Mouse (Mus musculus): ENCODE results near the gene Gstp3. TPM values are rescaled to one million over a fixed set of nuclear protein-coding genes. Genes with fewer than 3 reads are reported as not detected.
A peak's percentile ranks its signal among the peaks of the same experiment; 100 is the strongest.

The Gstp3 gene
- polyA plus RNA-seq (2012), result 1.3 TPM in 2 replicates

DNA sequence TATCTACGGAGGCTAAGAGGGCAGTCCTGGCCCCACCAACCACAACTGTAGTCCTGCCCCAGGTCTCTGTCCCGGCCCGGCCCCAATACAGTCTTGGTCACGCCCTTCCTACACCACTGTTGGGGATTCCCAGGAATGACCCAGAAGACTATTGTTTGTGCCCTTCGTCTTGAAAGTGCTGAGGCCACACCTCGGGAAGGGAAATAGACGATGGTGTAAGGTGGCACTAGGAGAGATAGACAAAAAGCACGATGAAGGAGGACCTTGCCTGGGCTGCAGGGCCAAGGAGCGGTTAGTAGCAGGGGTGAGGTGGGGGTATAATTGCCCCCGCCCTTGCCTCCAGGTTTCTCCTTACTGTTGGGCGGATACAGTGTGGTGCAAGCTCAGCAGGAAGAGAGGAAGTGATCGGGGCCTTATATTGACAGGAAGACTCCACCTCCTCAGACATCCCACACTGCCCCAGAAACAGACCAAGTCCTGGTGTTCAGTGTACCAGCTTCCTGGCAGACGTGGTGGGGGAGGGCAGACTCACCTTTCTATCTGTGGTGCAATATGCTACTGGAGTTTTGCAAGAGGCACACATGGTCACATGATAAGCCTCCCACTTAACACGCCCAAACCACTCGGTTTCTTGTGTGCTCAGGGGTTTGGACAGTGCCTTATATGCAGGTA, at the start of gene Gstp3:
TSS of gene Gstp3 (minus strand) at position 501 of the 672 bp plus-strand sequence.
- peak within 1 kb of the TSS; percentile 62 for H3K4me3 ChIP-seq (replicated peaks)
- TF ChIP-seq TAL1 (IDR thresholded peaks at IDR 0.05; ENCODE audit: low read length), result no peak
- no peak for TF ChIP-seq GATA1 (IDR thresholded peaks at IDR 0.05; ENCODE audit: low read length)
- peaks cover 58% of the 10 kb centered on the region for H3K4me1 ChIP-seq (ENCODE audit: control insufficient read depth)
- H3K36me3 ChIP-seq (ENCODE audit: control insufficient read depth), result peaks cover 13% of the 10 kb centered on the region
- H3K27me3 ChIP-seq (ENCODE audit: control insufficient read depth), result no peaks in the 10 kb centered on the region
- no peaks in the 10 kb centered on the region for H3K9me3 ChIP-seq (ENCODE audit: control insufficient read depth, low read length)

GRCm38 (mm10) chr19:4108535-4108934, 49.2 kb upstream of the Gstp3 start:
- TF ChIP-seq TAL1 (IDR thresholded peaks at IDR 0.05; ENCODE audit: low read length), result no peak
- no peak for TF ChIP-seq GATA1 (IDR thresholded peaks at IDR 0.05; ENCODE audit: low read length)
- H3K4me3 ChIP-seq (replicated peaks), result no peak overlapping the region
- H3K9me3 ChIP-seq (ENCODE audit: control insufficient read depth, low read length), result no peaks in the 10 kb centered on the region
- peaks cover 26% of the 10 kb centered on the region for H3K36me3 ChIP-seq (ENCODE audit: control insufficient read depth)
- peaks cover 13% of the 10 kb centered on the region for H3K4me1 ChIP-seq (ENCODE audit: control insufficient read depth)
- H3K27me3 ChIP-seq (ENCODE audit: control insufficient read depth), result peaks cover 5% of the 10 kb centered on the region

DNA sequence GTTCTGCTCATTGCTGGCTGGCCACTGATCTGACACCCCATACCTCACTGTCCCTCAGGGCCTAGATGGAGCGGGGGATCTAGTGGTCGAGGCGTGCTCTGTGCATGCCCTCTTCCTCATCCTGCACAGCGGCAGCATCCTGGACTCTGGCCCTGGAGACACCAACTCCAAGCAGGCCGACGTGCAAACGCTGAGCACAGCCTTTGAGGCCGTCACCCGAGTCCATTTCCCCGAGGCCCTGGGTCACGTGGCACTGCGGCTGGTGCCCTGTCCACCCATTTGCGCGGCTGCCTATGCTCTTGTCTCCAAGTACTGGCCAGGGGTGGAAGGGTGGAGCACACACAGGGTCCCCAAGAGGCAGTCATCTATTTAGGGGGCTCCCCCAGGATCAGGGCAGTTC, 47.3 kb upstream of the Gstp3 start:
- TF ChIP-seq GATA1 (IDR thresholded peaks at IDR 0.05; ENCODE audit: low read length) (no peak), TAL1 (IDR thresholded peaks at IDR 0.05; ENCODE audit: low read length) (no peak)
- Histone ChIP-seq H3K4me1 (ENCODE audit: control insufficient read depth) (peaks cover 3% of the 10 kb centered on the region), H3K36me3 (ENCODE audit: control insufficient read depth) (peaks cover 8% of the 10 kb centered on the region), H3K9me3 (ENCODE audit: control insufficient read depth, low read length) (no peaks in the 10 kb centered on the region; the same call in 1 of the 2 replicates), H3K27me3 (ENCODE audit: control insufficient read depth) (peaks cover 24% of the 10 kb centered on the region), H3K4me3 (replicated peaks) (no peak overlapping the region)

DNA sequence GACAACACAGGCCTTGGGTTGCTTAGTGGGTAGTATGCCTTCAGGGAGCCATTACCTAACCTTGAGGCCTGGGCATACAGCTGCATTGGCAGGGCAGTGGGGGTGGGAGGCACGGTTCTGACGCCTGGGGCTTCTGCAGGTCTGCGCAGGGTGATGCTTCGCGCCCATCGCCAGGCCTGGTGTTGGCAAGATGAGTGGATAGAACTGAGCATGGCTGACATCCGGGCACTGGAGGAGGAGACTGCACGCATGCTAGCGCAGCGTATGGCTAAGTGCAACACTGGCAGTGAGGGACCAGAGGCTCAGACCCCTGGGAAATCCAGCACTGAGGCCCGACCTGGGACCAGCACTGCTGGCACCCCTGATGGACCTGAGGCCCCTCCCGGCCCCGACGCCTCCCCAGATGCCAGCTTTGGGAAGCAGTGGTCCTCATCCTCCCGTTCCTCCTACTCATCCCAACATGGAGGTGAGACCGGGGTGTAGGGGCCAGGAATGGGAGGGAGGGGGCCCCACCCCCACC, 45.4 kb upstream of the Gstp3 start:
- Histone ChIP-seq H3K36me3 (ENCODE audit: control insufficient read depth) (peaks cover 2% of the 10 kb centered on the region; the same call in 1 of the 2 replicates), H3K4me1 (ENCODE audit: control insufficient read depth) (peaks cover 14% of the 10 kb centered on the region), H3K4me3 (replicated peaks) (no peak overlapping the region), H3K9me3 (ENCODE audit: control insufficient read depth, low read length) (peaks cover 8% of the 10 kb centered on the region; the same call in 1 of the 2 replicates), H3K27me3 (ENCODE audit: control insufficient read depth) (peaks cover 43% of the 10 kb centered on the region)
- TF ChIP-seq TAL1 (IDR thresholded peaks at IDR 0.05; ENCODE audit: low read length), result no peak
- TF ChIP-seq GATA1 (IDR thresholded peaks at IDR 0.05; ENCODE audit: low read length), result no peak

GRCm38 (mm10) chr19:4103792-4104191, 44.4 kb upstream of the Gstp3 start:
- Histone ChIP-seq H3K27me3 (ENCODE audit: control insufficient read depth) (peaks cover 46% of the 10 kb centered on the region), H3K36me3 (ENCODE audit: control insufficient read depth) (peaks cover 6% of the 10 kb centered on the region), H3K4me1 (ENCODE audit: control insufficient read depth) (peaks cover 23% of the 10 kb centered on the region), H3K9me3 (ENCODE audit: control insufficient read depth, low read length) (peaks cover 8% of the 10 kb centered on the region; the same call in 1 of the 2 replicates), H3K4me3 (replicated peaks) (no peak overlapping the region)
- TF ChIP-seq TAL1 (IDR thresholded peaks at IDR 0.05; ENCODE audit: low read length), result no peak
- TF ChIP-seq GATA1 (IDR thresholded peaks at IDR 0.05; ENCODE audit: low read length), result no peak

DNA sequence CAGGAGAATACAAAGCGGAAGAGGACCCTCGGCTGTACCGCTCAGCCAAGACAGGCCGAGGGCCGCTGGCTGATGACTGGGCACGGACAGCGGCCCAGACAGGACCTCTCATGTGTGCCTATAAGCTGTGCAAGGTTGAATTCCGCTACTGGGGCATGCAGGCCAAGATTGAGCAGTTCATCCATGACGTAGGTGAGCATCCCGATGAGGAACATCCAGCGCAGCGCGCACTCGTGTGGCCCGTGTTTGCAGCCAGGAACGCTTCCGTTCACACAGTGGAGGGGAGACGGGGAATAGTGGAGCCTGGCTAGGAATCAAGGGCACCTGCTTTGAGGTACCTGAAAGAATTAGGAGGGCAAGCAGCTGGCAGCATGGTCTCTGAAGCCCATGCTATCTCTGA, 43.9 kb upstream of the Gstp3 start:
- H3K4me3 ChIP-seq (replicated peaks), result no peak overlapping the region
- H3K36me3 ChIP-seq (ENCODE audit: control insufficient read depth), result peaks cover 11% of the 10 kb centered on the region
- H3K4me1 ChIP-seq (ENCODE audit: control insufficient read depth), result peaks cover 28% of the 10 kb centered on the region
- peaks cover 46% of the 10 kb centered on the region for H3K27me3 ChIP-seq (ENCODE audit: control insufficient read depth)
- H3K9me3 ChIP-seq (ENCODE audit: control insufficient read depth, low read length), result peaks cover 8% of the 10 kb centered on the region; the same call in 1 of the 2 replicates
- TF ChIP-seq GATA1 (IDR thresholded peaks at IDR 0.05; ENCODE audit: low read length) (no peak), TAL1 (IDR thresholded peaks at IDR 0.05; ENCODE audit: low read length) (no peak)

GRCm38 (mm10) chr19:4102626-4103025, 43.3 kb upstream of the Gstp3 start:
- TF ChIP-seq GATA1 (IDR thresholded peaks at IDR 0.05; ENCODE audit: low read length) (no peak), TAL1 (IDR thresholded peaks at IDR 0.05; ENCODE audit: low read length) (no peak)
- Histone ChIP-seq H3K4me1 (ENCODE audit: control insufficient read depth) (peaks cover 35% of the 10 kb centered on the region), H3K4me3 (replicated peaks) (no peak overlapping the region), H3K9me3 (ENCODE audit: control insufficient read depth, low read length) (peaks cover 8% of the 10 kb centered on the region; the same call in 1 of the 2 replicates), H3K36me3 (ENCODE audit: control insufficient read depth) (peaks cover 16% of the 10 kb centered on the region), H3K27me3 (ENCODE audit: control insufficient read depth) (peaks cover 46% of the 10 kb centered on the region)

DNA sequence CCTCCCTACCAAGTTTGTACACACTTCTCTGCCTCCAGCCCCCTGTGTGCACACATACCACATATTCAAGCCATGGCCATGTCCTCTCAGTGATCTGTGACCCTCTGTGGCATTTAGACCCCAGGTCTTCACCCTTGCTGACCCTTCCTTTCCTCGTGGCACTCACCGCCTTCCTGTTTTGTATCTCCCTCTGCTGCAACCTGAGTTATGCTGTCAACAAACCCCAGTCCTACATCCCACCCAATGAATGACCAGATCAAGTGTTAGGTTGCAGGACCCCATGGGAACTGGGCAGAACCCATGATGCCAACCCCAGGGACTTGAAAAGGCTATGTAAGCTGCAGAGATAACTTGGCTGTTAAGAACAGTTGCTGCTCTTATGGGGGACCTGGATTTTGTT, 42.7 kb upstream of the Gstp3 start:
- peaks cover 46% of the 10 kb centered on the region for H3K27me3 ChIP-seq (ENCODE audit: control insufficient read depth)
- peaks cover 8% of the 10 kb centered on the region; the same call in 1 of the 2 replicates for H3K9me3 ChIP-seq (ENCODE audit: control insufficient read depth, low read length)
- H3K36me3 ChIP-seq (ENCODE audit: control insufficient read depth), result peaks cover 16% of the 10 kb centered on the region
- H3K4me1 ChIP-seq (ENCODE audit: control insufficient read depth), result peaks cover 39% of the 10 kb centered on the region
- no peak for TF ChIP-seq GATA1 (IDR thresholded peaks at IDR 0.05; ENCODE audit: low read length)
- no peak for TF ChIP-seq TAL1 (IDR thresholded peaks at IDR 0.05; ENCODE audit: low read length)
- no peak overlapping the region for H3K4me3 ChIP-seq (replicated peaks)

GRCm38 (mm10) chr19:4101466-4101865, 42.1 kb upstream of the Gstp3 start:
- H3K36me3 ChIP-seq (ENCODE audit: control insufficient read depth), result peaks cover 15% of the 10 kb centered on the region
- TF ChIP-seq GATA1 (IDR thresholded peaks at IDR 0.05; ENCODE audit: low read length), result no peak
- no peak for TF ChIP-seq TAL1 (IDR thresholded peaks at IDR 0.05; ENCODE audit: low read length)
- H3K4me3 ChIP-seq (replicated peaks), result no peak overlapping the region
- H3K4me1 ChIP-seq (ENCODE audit: control insufficient read depth), result peaks cover 43% of the 10 kb centered on the region
- H3K27me3 ChIP-seq (ENCODE audit: control insufficient read depth), result peaks cover 46% of the 10 kb centered on the region
- H3K9me3 ChIP-seq (ENCODE audit: control insufficient read depth, low read length), result peaks cover 8% of the 10 kb centered on the region; the same call in 1 of the 2 replicates

Measured in erythroblast, embryonic 14.5 days (primary cell).